Mouse (Mus musculus) heart, postnatal 25 days (tissue): ENCODE measurements around the gene Ccdc167. TPM values are rescaled to one million over a fixed set of nuclear protein-coding genes. Genes with fewer than 3 reads are reported as not detected.
"Not testable (repeated sequence)": the region's sequence is repeated elsewhere in the genome, so short reads cannot be mapped to it uniquely, and the experiment has no call there.

Source experiments
- DNase-seq: peaks from one replicate; pipeline ENCODE4 v3.0.0; 2022; ENCODE audit warnings: low spot score
- intact Hi-C: fragments of 180-260 bp; cut with DNase I; formaldehyde crosslinking; loops from one replicate; pipeline ENCODE4 v1.15.1; 2025
- total RNA-seq, 2 experiments: library from RNA; stranded (reverse); gene quantifications; 2 replicates each; pipeline ENCODE4 v1.2.3; 2021

Gene Ccdc167
- total RNA-seq, 2 experiments from 2014 or later, result 9.6 to 12.6 TPM

DNA sequence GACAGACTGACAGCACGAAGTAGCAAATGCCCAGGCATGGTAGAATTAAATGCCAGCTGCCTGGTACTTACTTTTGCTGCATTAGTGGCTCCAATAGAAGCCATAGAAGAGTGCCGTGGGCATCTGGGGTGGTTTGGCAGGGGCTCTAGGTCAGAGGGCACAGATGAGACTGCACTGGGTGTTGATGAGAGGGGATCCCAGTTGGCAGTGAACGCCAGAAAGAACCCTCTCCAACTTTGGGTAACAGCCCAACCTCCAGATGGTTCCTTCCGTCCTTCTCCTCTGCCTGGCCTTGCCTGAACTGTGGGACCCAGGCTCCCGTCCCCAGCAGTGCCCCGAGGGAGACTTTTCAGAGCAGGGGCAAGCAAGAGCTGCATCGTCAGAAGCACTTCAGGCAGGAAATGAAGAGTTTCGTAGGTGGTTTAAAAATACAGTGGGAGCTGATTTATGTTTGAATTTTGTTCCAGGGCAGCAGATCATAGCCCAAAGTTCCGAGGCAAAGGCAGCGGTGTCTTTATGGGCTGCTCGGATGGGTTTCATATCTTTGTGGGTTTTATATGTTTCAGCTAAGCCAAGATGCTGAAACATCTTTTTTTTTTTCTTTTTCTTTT, 4.0 kb upstream of the Ccdc167 start:
- intact Hi-C loops, result no loop called here

DNA sequence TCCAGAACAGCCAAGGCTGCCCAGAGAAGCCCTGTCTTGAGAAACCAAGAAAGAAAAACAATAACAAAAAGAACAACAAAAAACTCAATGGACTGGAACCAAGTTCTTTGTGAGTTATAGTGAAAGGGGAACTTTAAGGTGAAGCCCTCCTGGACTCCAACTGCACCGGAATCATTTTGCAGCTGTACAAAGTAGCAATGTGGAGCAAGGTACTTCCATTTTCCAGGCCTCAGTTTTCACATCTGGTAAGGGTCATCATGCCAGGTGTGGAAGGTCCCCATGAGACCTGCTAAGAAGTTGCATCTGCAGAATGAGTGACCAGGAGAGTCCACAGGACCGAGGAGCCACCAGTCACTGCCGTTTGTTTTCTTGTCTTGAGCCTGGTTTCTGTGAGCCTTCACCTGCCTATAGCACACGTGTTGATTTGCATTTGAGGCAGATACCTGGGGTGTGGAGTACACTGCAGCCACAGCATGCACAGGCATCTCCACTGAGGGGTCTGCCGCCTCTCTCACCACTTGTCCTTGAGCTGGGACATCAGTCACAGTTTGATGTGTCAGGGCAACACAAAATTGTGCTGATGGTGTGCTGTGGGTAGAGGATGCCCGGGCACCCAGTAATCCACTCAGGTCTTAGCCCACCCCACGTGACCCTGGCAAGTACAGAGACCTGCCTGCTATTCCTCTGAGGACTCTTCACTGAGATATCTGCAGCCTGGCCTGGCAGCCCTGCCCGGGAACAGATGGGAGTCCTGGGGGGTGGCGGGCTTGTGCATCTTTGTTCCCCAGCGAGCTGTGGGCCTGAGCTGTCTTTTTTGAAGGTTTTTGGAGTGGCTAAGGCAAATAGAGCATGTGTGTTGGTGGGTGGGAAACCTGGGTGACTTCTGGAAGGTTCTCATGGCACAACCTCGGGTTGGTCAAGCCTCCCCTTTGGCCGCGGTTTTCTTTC, 3.1 kb upstream of the Ccdc167 start:
- intact Hi-C loops, result no loop called here
- DNase-seq, result no peak

More for the DNA sequence above, 4.0 kb upstream of the Ccdc167 start:
- no peak for DNase-seq

GRCm38 (mm10) chr17:29718660-29719059, 1.8 kb upstream of the Ccdc167 start:
- intact Hi-C loops, result loop anchor here (1.0 kb wide), 1 partner anchor 60 kb away; no protein-coding TSS in a partner anchor

DNA sequence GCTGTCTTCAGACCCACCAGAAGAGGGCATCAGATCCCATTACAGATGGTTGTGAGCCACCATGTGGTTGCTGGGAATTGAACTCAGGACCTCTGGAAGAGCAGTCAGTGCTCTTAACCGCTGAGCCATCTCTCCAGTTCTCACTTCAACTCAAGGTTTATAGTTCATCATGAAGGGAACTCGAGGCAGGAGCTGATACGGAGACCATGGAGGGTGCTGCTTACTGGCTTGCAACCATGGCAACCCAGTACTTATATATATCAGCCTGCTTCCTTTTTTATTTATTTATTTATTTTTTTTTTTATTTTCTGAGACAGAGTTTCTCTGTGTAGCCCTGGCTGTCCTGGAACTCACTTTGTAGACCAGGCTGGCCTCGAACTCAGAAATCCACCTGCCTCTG, 3.1 kb downstream of the Ccdc167 start:
- DNase-seq, intact Hi-C loops: not testable (repeated sequence)

More at GRCm38 (mm10) chr17:29718660-29719059, 1.8 kb upstream of the Ccdc167 start:
- DNase-seq, result no peak

DNA sequence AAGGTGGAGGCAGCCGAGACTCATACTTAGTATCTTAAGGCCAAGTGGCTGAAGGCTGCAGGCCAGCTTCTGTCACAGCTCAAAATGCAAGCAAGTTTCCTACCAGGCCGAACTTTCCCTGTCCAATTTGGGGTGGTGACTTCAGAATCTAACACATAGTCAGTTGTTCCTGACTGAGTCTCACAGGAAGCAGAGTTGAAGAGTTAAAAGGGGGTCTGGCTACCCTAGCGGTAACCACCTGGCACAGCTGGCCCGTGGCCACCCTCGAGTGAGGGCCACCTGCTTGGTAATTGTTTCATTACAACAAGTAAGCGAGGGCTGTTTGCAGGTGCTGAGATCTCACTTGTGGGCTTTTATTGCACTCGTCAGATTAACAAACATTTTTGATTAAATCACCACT, 4.3 kb downstream of the Ccdc167 start:
- intact Hi-C loops, result no loop called here
- no peak for DNase-seq

DNA sequence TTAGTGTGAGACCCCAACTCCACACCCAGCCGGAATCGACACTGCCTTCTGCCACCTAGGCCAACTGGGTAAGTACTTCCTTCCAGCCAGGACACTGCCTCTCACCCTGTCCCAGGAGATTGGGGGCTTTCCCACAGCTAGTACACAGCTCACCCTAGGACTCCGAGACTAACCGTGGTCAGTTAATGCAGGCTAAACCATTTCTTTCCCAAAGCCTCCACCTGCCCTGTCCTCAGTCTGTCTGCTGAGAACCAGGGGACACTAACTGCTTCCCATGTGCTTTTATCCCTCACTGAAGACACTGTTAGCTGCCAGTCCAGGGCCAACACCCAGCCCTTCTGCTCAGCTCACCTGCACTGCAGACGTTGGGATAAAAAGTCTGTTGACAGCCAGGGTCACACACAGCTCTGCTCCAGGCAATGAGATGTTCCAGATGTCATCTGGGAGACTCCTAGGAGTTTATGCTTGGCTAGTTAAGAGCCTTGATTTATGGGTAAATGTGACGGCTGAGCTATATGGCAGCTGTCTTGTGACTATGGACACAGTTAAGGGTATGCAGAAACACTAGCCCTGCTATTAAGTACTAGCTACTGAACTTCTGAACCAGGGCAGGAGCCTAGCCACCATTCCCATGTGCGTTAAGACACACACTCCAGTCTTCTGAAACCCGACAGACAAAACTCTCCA, 5.0 kb downstream of the Ccdc167 start:
- no peak for DNase-seq
- intact Hi-C loops, result no loop called here

DNA sequence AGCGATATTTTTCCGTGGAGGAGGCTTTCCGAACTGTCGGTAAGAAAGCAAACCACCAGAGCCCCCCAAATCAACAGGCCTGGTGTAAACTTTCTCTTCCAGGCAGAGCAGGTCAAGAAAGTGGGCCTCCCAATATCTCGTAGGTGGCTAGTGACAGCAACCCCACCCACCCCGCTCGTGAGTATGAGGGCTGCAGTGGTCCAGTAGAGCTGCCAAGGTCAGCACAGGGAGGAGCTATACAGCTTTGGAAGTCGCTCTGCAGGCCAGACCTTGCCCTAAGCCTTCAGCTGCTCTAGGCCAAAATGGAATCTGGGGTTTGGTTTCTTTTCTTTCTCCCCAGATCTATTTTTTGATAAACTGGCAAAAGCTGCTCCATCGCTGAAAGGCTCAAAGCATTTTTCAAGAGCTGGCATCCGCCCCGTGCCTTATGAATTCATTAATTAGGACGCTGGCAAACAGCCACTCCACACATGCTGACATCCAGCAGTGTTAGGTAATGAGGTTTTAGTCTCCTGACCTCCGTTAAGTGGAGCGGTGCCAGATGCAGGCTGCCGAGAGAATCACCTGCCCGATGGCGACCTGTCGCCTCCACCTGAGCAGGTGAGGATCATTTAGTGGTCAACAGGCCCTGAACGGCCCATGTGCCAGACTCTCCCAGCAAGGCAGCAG, 5.6 kb downstream of the Ccdc167 start:
- DNase-seq, result no peak
- intact Hi-C loops, result no loop called here

DNA sequence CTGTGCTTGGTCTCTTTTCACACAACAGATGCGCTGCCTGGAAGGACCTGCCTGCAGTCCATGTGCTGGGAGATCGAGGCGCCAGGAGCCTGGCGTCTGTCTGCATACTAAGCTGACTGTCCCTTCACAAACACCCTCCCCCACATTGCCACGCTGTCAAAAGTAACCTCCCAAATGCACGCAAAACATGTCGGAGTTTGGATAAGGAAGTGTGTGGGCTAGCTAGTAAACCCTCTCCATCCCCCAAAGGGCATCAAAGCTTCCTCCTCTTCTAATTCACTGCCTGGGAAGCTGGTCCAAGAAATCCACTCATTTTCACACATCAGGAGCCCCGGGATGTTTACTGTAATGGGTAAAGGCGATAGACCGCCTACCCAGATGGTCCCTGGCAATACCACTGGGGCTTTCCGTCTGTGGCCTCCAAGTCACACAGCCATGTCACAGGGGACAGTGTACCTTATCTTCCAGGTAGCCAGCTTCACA, 6.2 kb downstream of the Ccdc167 start:
- DNase-seq, result no peak
- intact Hi-C loops, result no loop called here

DNA sequence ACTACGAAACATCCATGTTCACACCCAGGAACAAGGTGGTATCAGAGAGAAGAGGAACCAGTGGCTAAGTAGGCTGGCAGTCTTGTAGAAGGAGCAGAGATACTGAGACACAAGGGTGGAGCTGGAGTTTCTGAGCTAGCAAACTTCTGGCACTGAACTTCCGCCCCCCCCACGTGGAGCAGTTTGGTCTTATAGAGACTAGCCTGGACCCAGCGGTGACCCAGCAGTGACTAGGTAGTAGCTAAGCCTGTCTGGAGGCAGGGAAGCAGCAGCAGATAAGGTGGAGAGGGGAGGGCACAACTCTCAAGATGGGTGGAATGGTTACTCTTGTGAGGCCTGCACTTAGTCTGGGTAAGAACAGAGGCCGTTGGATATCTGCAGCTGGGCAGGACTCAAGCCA, 8.1 kb downstream of the Ccdc167 start:
- no peak for DNase-seq
- intact Hi-C loops, result loop anchor here (5.0 kb wide), 1 partner anchor 69 kb away; no protein-coding TSS in a partner anchor

DNA sequence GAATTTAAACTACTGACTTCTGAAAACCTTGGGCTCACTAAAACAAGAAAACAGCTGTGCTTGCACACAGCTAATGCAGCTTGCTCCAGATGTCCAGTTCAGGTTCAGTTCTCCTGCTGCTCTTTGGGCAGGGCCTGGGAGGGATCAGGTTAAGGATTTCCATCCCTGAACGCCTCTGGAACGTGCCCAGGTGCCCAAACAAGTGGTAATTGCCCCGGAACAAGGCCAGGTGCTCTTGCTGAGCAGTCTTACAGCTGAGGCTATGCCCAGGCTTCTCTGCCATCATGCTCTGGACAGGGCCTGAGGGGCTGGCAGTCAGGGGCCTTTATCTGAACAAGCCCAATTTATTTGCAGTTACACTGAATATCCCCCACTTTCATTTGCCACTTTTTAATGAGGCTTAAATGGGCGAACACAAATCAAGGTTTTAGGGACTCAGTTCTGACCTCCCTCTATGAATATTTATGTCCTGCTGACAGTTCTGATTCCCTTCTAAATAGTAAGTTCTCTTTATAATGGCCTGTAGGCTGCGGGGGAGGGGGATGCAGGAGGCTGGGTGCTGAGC, 9.8 kb downstream of the Ccdc167 start:
- no peak for DNase-seq
- intact Hi-C loops, result loop anchor here (5.0 kb wide), 1 partner anchor 70 kb away; no protein-coding TSS in a partner anchor

- DNase-seq, result no peak
- intact Hi-C loops, result loop anchor here (2.0 to 5.0 kb wide), 2 partner anchors 71 to 177 kb away; no protein-coding TSS in a partner anchor
Observed at GRCm38 (mm10) chr17:29705881-29706280, 11.0 kb downstream of the Ccdc167 start.

DNA sequence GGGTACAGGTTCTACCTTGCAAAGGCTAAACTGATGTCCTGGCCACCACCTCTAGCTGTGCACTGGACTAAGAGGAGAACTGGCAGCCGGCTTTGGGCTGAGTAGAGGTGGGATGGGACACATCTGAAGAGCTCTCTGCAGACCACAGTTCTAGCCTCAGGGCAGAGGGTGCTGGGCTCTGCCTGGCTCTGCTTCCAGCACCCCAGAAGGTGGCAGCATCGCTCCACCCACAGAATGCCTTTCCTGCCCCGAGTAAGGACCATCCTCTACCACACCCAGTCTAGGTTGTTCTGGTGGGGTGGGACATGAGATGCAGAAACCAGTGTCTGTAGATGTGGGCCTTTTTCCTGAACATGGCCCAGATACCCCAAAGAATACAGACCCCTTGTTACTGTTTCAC, 12.1 kb downstream of the Ccdc167 start:
- intact Hi-C loops, result loop anchor here (2.0 to 5.0 kb wide), 2 partner anchors 73 to 178 kb away; no protein-coding TSS in a partner anchor
- DNase-seq, result no peak

DNA sequence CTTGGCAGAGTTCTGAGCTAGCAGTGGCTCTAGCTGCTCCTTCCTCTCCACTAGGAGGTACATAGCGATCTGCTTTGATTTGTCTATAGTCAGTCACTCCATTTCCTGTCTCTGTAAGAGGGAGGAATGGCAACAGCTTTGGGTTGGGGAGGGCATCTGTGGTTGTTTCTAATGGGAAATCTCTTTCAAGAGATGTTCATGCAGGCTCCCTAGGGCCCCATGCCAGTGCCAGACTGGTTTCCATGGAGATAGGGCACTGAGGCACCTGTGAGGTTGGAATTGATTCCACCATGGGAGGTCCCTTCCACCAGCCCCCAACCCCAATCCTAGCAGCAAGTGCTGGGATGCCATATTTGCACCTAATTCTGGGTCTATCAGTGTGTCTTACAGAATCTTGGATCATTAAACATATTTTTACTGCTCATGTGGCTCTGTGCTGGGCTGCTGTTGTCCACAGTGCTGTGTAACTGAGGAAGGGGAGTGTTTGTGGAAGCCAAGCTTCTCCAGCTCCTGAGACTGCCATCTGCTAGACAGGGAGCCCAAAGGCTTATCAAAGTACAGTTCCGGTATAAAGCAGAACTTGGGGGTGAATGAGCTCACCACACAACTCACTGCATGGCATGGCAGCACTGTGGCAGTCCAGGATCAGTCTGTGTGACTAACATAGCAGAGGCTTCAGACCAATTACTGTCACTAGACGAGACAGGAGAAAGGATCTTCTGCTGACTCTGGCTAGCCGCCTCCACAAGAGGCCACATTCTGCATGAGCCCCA, 13.7 kb downstream of the Ccdc167 start:
- intact Hi-C loops, result no loop called here
- DNase-seq, result no peak

DNA sequence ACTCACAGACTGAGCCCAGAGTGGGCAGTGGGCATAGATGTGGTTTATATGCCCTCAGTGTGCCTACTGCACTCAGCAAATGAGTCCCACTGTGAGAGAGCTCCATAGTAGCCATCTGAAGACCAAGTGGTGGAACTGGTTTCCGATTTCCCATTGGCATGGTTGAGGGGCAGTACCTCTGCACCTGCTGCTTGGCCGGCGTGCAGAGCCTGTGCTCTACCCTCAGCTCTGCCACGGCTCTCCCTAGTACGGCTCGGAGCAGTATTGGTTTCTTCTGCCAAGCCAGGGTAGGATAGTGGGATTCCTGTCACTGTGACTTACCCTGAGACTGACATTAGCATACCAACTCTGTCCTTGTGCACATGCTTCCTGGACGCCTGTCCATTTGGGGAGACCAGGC, 16.3 kb downstream of the Ccdc167 start:
- intact Hi-C loops, result no loop called here
- no peak for DNase-seq

- intact Hi-C loops, result no loop called here
- DNase-seq, result no peak
Observed at GRCm38 (mm10) chr17:29698421-29698820, 18.4 kb downstream of the Ccdc167 start.

- intact Hi-C loops, result no loop called here
Observed at GRCm38 (mm10) chr17:29696940-29697339, 19.9 kb downstream of the Ccdc167 start.

DNA sequence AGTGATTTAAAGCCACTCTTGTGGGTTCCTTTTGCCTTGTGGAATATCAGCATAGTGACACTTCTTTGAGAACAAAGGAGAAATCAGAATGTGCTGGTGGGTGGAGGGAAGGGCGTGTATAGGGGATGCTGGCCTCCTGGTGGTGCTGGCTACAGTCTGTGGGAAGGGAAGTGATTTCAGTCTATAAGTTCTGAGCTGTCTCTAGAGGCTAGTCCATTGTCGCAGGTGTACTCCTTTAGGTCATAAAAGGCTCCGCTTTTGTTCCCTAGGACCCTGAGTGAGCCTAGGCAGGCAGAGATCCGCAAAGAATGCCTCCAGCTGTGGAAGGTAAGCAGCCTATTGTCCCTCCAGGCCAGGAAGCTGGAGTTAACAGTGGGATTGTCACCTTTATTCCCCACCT, 22.3 kb downstream of the Ccdc167 start:
- intact Hi-C loops, result no loop called here
- DNase-seq, result no peak

More at GRCm38 (mm10) chr17:29696940-29697339, 19.9 kb downstream of the Ccdc167 start:
- DNase-seq, result no peak

DNA sequence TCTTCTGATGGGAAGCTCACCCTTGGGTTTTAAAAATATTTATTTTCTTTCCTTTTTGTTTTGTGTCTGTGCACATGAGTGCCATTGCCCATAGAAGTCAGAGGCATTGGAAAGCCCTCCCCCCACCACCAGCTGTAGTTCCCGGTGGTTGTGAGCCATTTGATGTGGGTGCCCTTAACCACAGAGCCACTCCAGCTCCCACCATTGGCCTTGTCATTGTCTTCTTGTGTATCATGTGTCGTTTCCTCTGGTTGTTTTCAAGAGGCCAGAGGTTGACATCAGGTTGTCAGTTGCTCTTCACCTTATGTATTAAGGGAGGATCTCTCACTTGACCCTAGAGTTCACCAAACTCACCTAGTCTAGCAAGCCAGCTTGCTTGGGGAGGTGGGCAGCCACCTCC, 23.3 kb downstream of the Ccdc167 start:
- no peak for DNase-seq
- intact Hi-C loops, result no loop called here

DNA sequence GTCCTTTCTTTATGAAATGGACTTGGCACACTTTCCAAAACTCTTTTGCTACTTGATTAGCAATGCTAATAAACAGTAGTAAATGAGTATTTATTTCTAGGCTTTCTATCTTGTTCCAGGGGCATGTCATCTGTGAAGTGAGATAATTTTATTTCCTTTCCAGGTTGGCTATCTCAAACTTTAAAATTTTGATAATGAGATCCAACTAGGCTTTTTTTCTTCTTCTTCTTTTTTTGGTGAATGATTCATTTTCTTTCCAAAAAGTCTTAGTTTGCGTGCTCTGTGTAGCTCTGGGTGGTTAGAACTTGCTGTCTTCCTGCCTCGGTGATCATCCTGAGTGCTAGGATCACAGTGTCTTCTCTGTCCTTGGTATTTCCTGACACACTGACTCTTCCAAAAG, 24.0 kb downstream of the Ccdc167 start:
- intact Hi-C loops, result no loop called here

More for the DNA sequence above, 24.0 kb downstream of the Ccdc167 start:
- no peak for DNase-seq
